Mouse (Mus musculus): ENCODE results near the gene Pdx1.

- no peak for TF ChIP-seq CTCF (IDR thresholded peaks at IDR 0.05; ENCODE audit: extremely low read depth, insufficient read depth, insufficient read length, insufficient replicate concordance)
- no peak for TF ChIP-seq POLR2A (IDR thresholded peaks at IDR 0.05; ENCODE audit: low read depth, low read length)
Measured at GRCm38 (mm10) chr5:147312830-147313685, 43.3 kb downstream of the Pdx1 start.
